Mouse (Mus musculus) E14TG2a.4 (cell line): Measurements from ENCODE around the gene Ppil2.

Experiments
- CTCF ChIP-seq: conservative IDR thresholded peaks from 2 replicates; pipeline ENCODE4 v1.5.1; 2014; ENCODE audit warnings: low read length
- POU5F1 ChIP-seq: IDR thresholded peaks from 2 replicates; pipeline ENCODE4 v1.6.1; 2014; ENCODE audit warnings: low read length, borderline replicate concordance

- TF ChIP-seq CTCF, result no peak
- TF ChIP-seq POU5F1, result no peak
Observed at GRCm38 (mm10) chr16:17144339-17144738, 33.3 kb upstream of the Ppil2 start, which contains the start of gene Ydjc.
